Mouse (Mus musculus): ENCODE measurements around the gene Pam16.

- TF ChIP-seq MAX (IDR thresholded peaks at IDR 0.05) (no peak), CTCF (IDR thresholded peaks at IDR 0.05; ENCODE audit: control insufficient read depth, insufficient read depth, insufficient read length) (no peak), MYOG (IDR thresholded peaks at IDR 0.05; ENCODE audit: control insufficient read depth, extremely low read depth, insufficient read length) (no peak), MYOD1 (IDR thresholded peaks at IDR 0.05; ENCODE audit: control insufficient read depth, insufficient read length, low read depth) (no peak), USF1 (IDR thresholded peaks at IDR 0.05; ENCODE audit: low read depth) (no peak)
Observed at GRCm38 (mm10) chr16:4650161-4650560, 25.4 kb upstream of the Pam16 start.

Measured in C2C12 (cell line).